Mouse (Mus musculus): ENCODE data around the gene Tcf7l1. TPM values are rescaled to one million over a fixed set of nuclear protein-coding genes. Genes with fewer than 3 reads are reported as not detected.

The Tcf7l1 gene
- polyA plus RNA-seq (2015; fragmentation: Nextera tagmentation; extraction: Ambion mirVana), result 12.9 and 13.8 TPM in 2 replicates

GRCm38 (mm10) chr6:72788892-72789699 is at the start of gene Tcf7l1:
Gene Tcf7l1, minus strand, starts transcription at chr6:72789254.

GRCm38 (mm10) chr6:72616643-72617288 is 172.3 kb downstream of the Tcf7l1 start, which contains the start of gene Tgoln1:
Gene Tgoln1, minus strand, starts transcription at chr6:72617000.

GRCm38 (mm10) chr6:72597956-72598753 is 190.9 kb downstream of the Tcf7l1 start, which contains the start of the genes Elmod3 and Retsat:
Gene Elmod3, minus strand, starts transcription at chr6:72598413.
Gene Retsat, plus strand, starts transcription at chr6:72598475.

Other genes with a start within 250 kb of the Tcf7l1 start
- 136 and 161 TPM in 2 replicates for gene Capg, start 244.9 kb downstream of the Tcf7l1 start, polyA plus RNA-seq (2015; fragmentation: Nextera tagmentation; extraction: Ambion mirVana)
- gene Elmod3, start 190.8 kb downstream of the Tcf7l1 start, polyA plus RNA-seq (2015; fragmentation: Nextera tagmentation; extraction: Ambion mirVana), result 11.5 and 21.9 TPM in 2 replicates
- 30.3 and 63.9 TPM in 2 replicates for gene Retsat, start 190.8 kb downstream of the Tcf7l1 start, polyA plus RNA-seq (2015; fragmentation: Nextera tagmentation; extraction: Ambion mirVana)
- 37.9 and 61.3 TPM in 2 replicates for gene Tgoln1, start 172.3 kb downstream of the Tcf7l1 start, polyA plus RNA-seq (2015; fragmentation: Nextera tagmentation; extraction: Ambion mirVana)
- gene Kcmf1, start 110.7 kb upstream of the Tcf7l1 start, polyA plus RNA-seq (2015; fragmentation: Nextera tagmentation; extraction: Ambion mirVana), result 46.0 and 62.6 TPM in 2 replicates
- 1,206 and 2,074 TPM in 2 replicates for gene Tmsb10, start 169.5 kb upstream of the Tcf7l1 start, polyA plus RNA-seq (2015; fragmentation: Nextera tagmentation; extraction: Ambion mirVana)